Mouse (Mus musculus) limb, embryonic 15.5 days (tissue): ENCODE measurements at regions not wholly inside any gene's neighbourhood (a gene's known extent, or its start where the extent isn't known, plus 50 kb on each side); places are given as distances from the start of the nearest gene placed in this dataset.

ENCODE experiments used
- ATAC-seq: fragments of 200-750 bp; cut with Nextera tagmentation; 2 replicates; pipeline ENCODE4 v1.8.0; 2017; ENCODE audit warnings: low read depth, moderate TSS enrichment; ENCODE audit not compliant: insufficient number of reproducible peaks, low FRiP score, low TSS enrichment
- H3K27ac ChIP-seq: fragments of 300-500 bp; sonication (generic); 2 replicates; pipeline ENCODE4 v1.5.1; 2015; ENCODE audit warnings: moderate library complexity, mild to moderate bottlenecking, inconsistent platforms
- H3K27me3 ChIP-seq: fragments of 300-500 bp; sonication (generic); 2 replicates; pipeline ENCODE4 v1.6.1; 2015; ENCODE audit warnings: inconsistent platforms
- H3K36me3 ChIP-seq: fragments of 300-500 bp; sonication (generic); 2 replicates; pipeline ENCODE4 v1.6.1; 2015; ENCODE audit warnings: inconsistent platforms
- H3K4me1 ChIP-seq: fragments of 300-500 bp; sonication (generic); 2 replicates; pipeline ENCODE4 v1.6.1; 2015; ENCODE audit warnings: inconsistent platforms
- H3K4me2 ChIP-seq: fragments of 300-500 bp; sonication (generic); 2 replicates; pipeline ENCODE4 v1.6.1; 2015; ENCODE audit warnings: mild to moderate bottlenecking, inconsistent platforms
- H3K4me3 ChIP-seq: fragments of 300-500 bp; sonication (generic); 2 replicates; pipeline ENCODE4 v1.5.1; 2015; ENCODE audit warnings: mild to moderate bottlenecking, inconsistent platforms
- H3K9ac ChIP-seq: fragments of 300-500 bp; sonication (generic); 2 replicates; pipeline ENCODE4 v1.6.1; 2015; ENCODE audit warnings: inconsistent platforms
- H3K9me3 ChIP-seq: fragments of 300-500 bp; sonication (generic); 2 replicates; pipeline ENCODE4 v1.6.1; 2016; ENCODE audit warnings: inconsistent platforms
- WGBS: fragments of 180-500 bp; shearing (Covaris S2); methylation state at CpG from one replicate; pipeline ENCODE4 v1.1.7; 2015; 5-methylcytosine and 5-hydroxymethylcytosine counted together

GRCm38 (mm10) chr13:60488131-60488883, 113.4 kb upstream of the Dapk1 start:
- peak; percentile 72 for ATAC-seq

GRCm38 (mm10) chr13:60488884-60489265, 112.9 kb upstream of the Dapk1 start:
- Histone ChIP-seq H3K27ac (peak overlapping the region; percentile 85), H3K9ac (no peak overlapping the region), H3K4me3 (no peak overlapping the region), H3K9me3 (no peaks in the 10 kb centered on the region), H3K27me3 (no peaks in the 10 kb centered on the region), H3K4me1 (peaks cover 29% of the 10 kb centered on the region), H3K4me2 (no peak overlapping the region), H3K36me3 (no peaks in the 10 kb centered on the region)
- no peak for ATAC-seq
- WGBS: 53% methylated on average over 4 of the region's 4 CpGs

More at GRCm38 (mm10) chr13:60488131-60488883, 113.4 kb upstream of the Dapk1 start:
- no peaks in the 10 kb centered on the region for H3K9me3 ChIP-seq
- peak overlapping the region; percentile 85 for H3K27ac ChIP-seq
- no peak overlapping the region for H3K9ac ChIP-seq
- H3K36me3 ChIP-seq: no peaks in the 10 kb centered on the region
- H3K4me1 ChIP-seq: peaks cover 29% of the 10 kb centered on the region
- WGBS: 33% methylated on average over 13 of the region's 13 CpGs
- H3K4me2 ChIP-seq: no peak overlapping the region
- no peak overlapping the region for H3K4me3 ChIP-seq
- no peaks in the 10 kb centered on the region for H3K27me3 ChIP-seq

GRCm38 (mm10) chr13:60491948-60492464, 109.7 kb upstream of the Dapk1 start:
- no peaks in the 10 kb centered on the region for H3K27me3 ChIP-seq
- ATAC-seq: no peak
- no peak overlapping the region for H3K27ac ChIP-seq
- peaks cover 21% of the 10 kb centered on the region for H3K4me1 ChIP-seq
- H3K9ac ChIP-seq: no peak overlapping the region
- H3K36me3 ChIP-seq: no peaks in the 10 kb centered on the region
- 71% methylated on average over 16 of the region's 16 CpGs for WGBS
- no peaks in the 10 kb centered on the region for H3K9me3 ChIP-seq
- H3K4me3 ChIP-seq: no peak overlapping the region
- H3K4me2 ChIP-seq: no peak overlapping the region

GRCm38 (mm10) chr13:60493836-60494235, 107.9 kb upstream of the Dapk1 start:
- 52% methylated on average over 5 of the region's 5 CpGs for WGBS

GRCm38 (mm10) chr13:60497714-60498400, 103.9 kb upstream of the Dapk1 start:
- H3K4me3 ChIP-seq: no peak overlapping the region
- ATAC-seq: no peak
- no peak overlapping the region; the same call in 1 of the 2 replicates for H3K4me2 ChIP-seq
- H3K9ac ChIP-seq: no peak overlapping the region
- H3K27ac ChIP-seq: no peak overlapping the region
- WGBS: 28% methylated on average over 18 of the region's 18 CpGs
- H3K4me1 ChIP-seq: peaks cover 4% of the 10 kb centered on the region; the same call in 1 of the 2 replicates
- H3K27me3 ChIP-seq: no peaks in the 10 kb centered on the region
- H3K36me3 ChIP-seq: no peaks in the 10 kb centered on the region
- H3K9me3 ChIP-seq: no peaks in the 10 kb centered on the region

More at GRCm38 (mm10) chr13:60493836-60494235, 107.9 kb upstream of the Dapk1 start:
- no peaks in the 10 kb centered on the region for H3K27me3 ChIP-seq
- no peaks in the 10 kb centered on the region for H3K9me3 ChIP-seq
- no peak overlapping the region for H3K9ac ChIP-seq
- H3K4me1 ChIP-seq: peaks cover 10% of the 10 kb centered on the region
- no peak overlapping the region for H3K4me2 ChIP-seq
- no peak overlapping the region for H3K27ac ChIP-seq
- no peak for ATAC-seq
- H3K36me3 ChIP-seq: no peaks in the 10 kb centered on the region
- no peak overlapping the region for H3K4me3 ChIP-seq

- no peaks in the 10 kb centered on the region for H3K4me1 ChIP-seq
- no peaks in the 10 kb centered on the region for H3K36me3 ChIP-seq
- H3K4me3 ChIP-seq: no peak overlapping the region
- H3K27me3 ChIP-seq: no peaks in the 10 kb centered on the region
- no peak overlapping the region for H3K9ac ChIP-seq
- WGBS: 80% methylated on average over 2 of the region's 2 CpGs
- no peak for ATAC-seq
- no peak overlapping the region for H3K4me2 ChIP-seq
- H3K9me3 ChIP-seq: no peaks in the 10 kb centered on the region
- H3K27ac ChIP-seq: no peak overlapping the region
These were observed 97.6 kb upstream of the Dapk1 start for GRCm38 (mm10) chr13:60504196-60504595.

GRCm38 (mm10) chr13:60507611-60508010, 94.1 kb upstream of the Dapk1 start:
- Histone ChIP-seq H3K4me1 (no peaks in the 10 kb centered on the region), H3K9me3 (no peaks in the 10 kb centered on the region), H3K36me3 (no peaks in the 10 kb centered on the region), H3K27me3 (no peaks in the 10 kb centered on the region), H3K4me2 (no peak overlapping the region), H3K9ac (no peak overlapping the region), H3K4me3 (no peak overlapping the region), H3K27ac (no peak overlapping the region)
- WGBS: 59% methylated on average over 3 of the region's 3 CpGs
- no peak for ATAC-seq

- Histone ChIP-seq H3K9ac (no peak overlapping the region), H3K27me3 (no peaks in the 10 kb centered on the region), H3K4me2 (no peak overlapping the region), H3K36me3 (no peaks in the 10 kb centered on the region), H3K4me1 (no peaks in the 10 kb centered on the region), H3K9me3 (no peaks in the 10 kb centered on the region), H3K4me3 (no peak overlapping the region), H3K27ac (no peak overlapping the region)
- WGBS: 33% methylated on average over 4 of the region's 4 CpGs
- no peak for ATAC-seq
These were observed 93.7 kb upstream of the Dapk1 start for GRCm38 (mm10) chr13:60508054-60508453.

- no peak overlapping the region for H3K4me2 ChIP-seq
- H3K9ac ChIP-seq: no peak overlapping the region
- H3K36me3 ChIP-seq: no peaks in the 10 kb centered on the region
- no peaks in the 10 kb centered on the region for H3K9me3 ChIP-seq
- ATAC-seq: no peak
- no peaks in the 10 kb centered on the region for H3K27me3 ChIP-seq
- H3K4me3 ChIP-seq: no peak overlapping the region
- 66% methylated on average over 5 of the region's 5 CpGs for WGBS
- H3K27ac ChIP-seq: no peak overlapping the region
- no peaks in the 10 kb centered on the region for H3K4me1 ChIP-seq
These were observed 92.9 kb upstream of the Dapk1 start for GRCm38 (mm10) chr13:60508856-60509255.

GRCm38 (mm10) chr13:60511101-60511500, 90.6 kb upstream of the Dapk1 start:
- H3K9me3 ChIP-seq: no peaks in the 10 kb centered on the region
- no peak overlapping the region for H3K4me2 ChIP-seq
- no peaks in the 10 kb centered on the region for H3K4me1 ChIP-seq
- H3K36me3 ChIP-seq: no peaks in the 10 kb centered on the region
- no peak overlapping the region for H3K9ac ChIP-seq
- no peak overlapping the region for H3K4me3 ChIP-seq
- WGBS: 92% methylated on average over 7 of the region's 7 CpGs
- no peak for ATAC-seq
- no peak overlapping the region for H3K27ac ChIP-seq
- no peaks in the 10 kb centered on the region for H3K27me3 ChIP-seq

- no peak overlapping the region for H3K4me3 ChIP-seq
- H3K27me3 ChIP-seq: no peaks in the 10 kb centered on the region
- no peak overlapping the region for H3K4me2 ChIP-seq
- no peak overlapping the region for H3K9ac ChIP-seq
- 71% methylated on average over 8 of the region's 8 CpGs for WGBS
- H3K9me3 ChIP-seq: no peaks in the 10 kb centered on the region
- H3K36me3 ChIP-seq: no peaks in the 10 kb centered on the region
- no peak overlapping the region for H3K27ac ChIP-seq
- no peak for ATAC-seq
- no peaks in the 10 kb centered on the region for H3K4me1 ChIP-seq
These were observed 90.1 kb upstream of the Dapk1 start for GRCm38 (mm10) chr13:60511628-60512027.

GRCm38 (mm10) chr13:60513756-60514155, 88.0 kb upstream of the Dapk1 start:
- ATAC-seq: no peak
- no peak overlapping the region for H3K4me2 ChIP-seq
- H3K27ac ChIP-seq: no peak overlapping the region
- H3K9me3 ChIP-seq: no peaks in the 10 kb centered on the region
- 79% methylated on average over 7 of the region's 7 CpGs for WGBS
- H3K4me3 ChIP-seq: no peak overlapping the region
- H3K27me3 ChIP-seq: no peaks in the 10 kb centered on the region
- no peaks in the 10 kb centered on the region for H3K36me3 ChIP-seq
- no peaks in the 10 kb centered on the region for H3K4me1 ChIP-seq
- H3K9ac ChIP-seq: no peak overlapping the region
